Mouse (Mus musculus) CH12.LX (cell line): Measurements from ENCODE around the gene Hist1h2bl. TPM values are rescaled to one million over a fixed set of nuclear protein-coding genes. Genes with fewer than 3 reads are reported as not detected.

Source experiments
- DNase-seq: peaks from one replicate; pipeline ENCODE4 v3.0.0-alpha.2; 2013; ENCODE audit errors: extremely low read depth
- H3K27ac ChIP-seq: 2 replicates; pipeline ENCODE4 v1.5.1; 2012; ENCODE audit warnings: low read depth, mild to moderate bottlenecking, control low read depth, moderate library complexity; ENCODE audit not compliant: insufficient read depth
- H3K27me3 ChIP-seq: replicated peaks from 2 replicates; pipeline ENCODE3; 2012; ENCODE audit warnings: inconsistent platforms
- H3K36me3 ChIP-seq, 2 experiments: replicated peaks in 1 of 2; 2 replicates each; pipeline versions ENCODE3 to v1.6.1; 2012; ENCODE audit warnings: inconsistent platforms in 1 of 2, low read length in 1 of 2, mild to moderate bottlenecking in 1 of 2, mixed read lengths in 1 of 2, moderate library complexity in 1 of 2; ENCODE audit not compliant: control insufficient read depth in 1 of 2, insufficient read depth in 1 of 2
- H3K4me1 ChIP-seq, 2 experiments: 2 replicates each; pipeline ENCODE4 v1.6.1; 2012; ENCODE audit warnings: inconsistent platforms in 1 of 2, moderate library complexity in 1 of 2; ENCODE audit not compliant: insufficient read depth in 2 of 2, control insufficient read depth in 1 of 2
- H3K4me2 ChIP-seq: 2 replicates; pipeline ENCODE4 v1.6.1; 2012; ENCODE audit warnings: low read depth, mild to moderate bottlenecking, control low read depth; ENCODE audit not compliant: poor library complexity, insufficient read depth, severe bottlenecking
- H3K4me3 ChIP-seq, 3 experiments: fragments of 150-350 bp in 1 of 3; sonication (generic) in 1 of 3; replicated peaks in 1 of 3; 2 replicates each; pipeline versions ENCODE3 to v1.5.1; 2011 to 2012; ENCODE audit warnings: low read depth in 2 of 3, low read length in 2 of 3, mild to moderate bottlenecking in 2 of 3, moderate library complexity in 2 of 3, control low read depth in 1 of 3, improper control_type of control experiment in 1 of 3, inconsistent platforms in 1 of 3, mixed read lengths in 1 of 3; ENCODE audit not compliant: poor library complexity in 1 of 3
- H3K79me2 ChIP-seq: replicated peaks from 2 replicates; pipeline ENCODE4 v1.6.1; 2012; ENCODE audit warnings: mild to moderate bottlenecking, moderate library complexity; ENCODE audit not compliant: control insufficient read depth, poor library complexity, insufficient read depth, severe bottlenecking; ENCODE audit errors: extremely low read depth
- H3K9ac ChIP-seq: 2 replicates; pipeline ENCODE4 v1.6.1; 2012; ENCODE audit warnings: low read depth, mild to moderate bottlenecking, control low read depth, moderate library complexity; ENCODE audit not compliant: insufficient read depth
- H3K9me3 ChIP-seq: replicated peaks from 2 replicates; pipeline ENCODE3; 2012; ENCODE audit warnings: low read length, inconsistent platforms, mixed read lengths
- E2F4 ChIP-seq: IDR thresholded peaks from 2 replicates; pipeline ENCODE4 v1.6.1; 2011; ENCODE audit warnings: low read depth, low read length, improper control_type of control experiment; ENCODE audit not compliant: insufficient replicate concordance
- ELF1 ChIP-seq: IDR thresholded peaks from 2 replicates; pipeline ENCODE4 v1.6.1; 2014; ENCODE audit warnings: low read depth, mild to moderate bottlenecking, inconsistent platforms, low read length, improper control_type of control experiment
- GABPA ChIP-seq: IDR thresholded peaks from 2 replicates; pipeline ENCODE4 v1.6.1; 2012; ENCODE audit warnings: low read depth, low read length, improper control_type of control experiment, inconsistent platforms; ENCODE audit not compliant: insufficient replicate concordance
- HCFC1 ChIP-seq: IDR thresholded peaks from 2 replicates; pipeline ENCODE4 v1.6.1; 2012; ENCODE audit warnings: low read depth, mild to moderate bottlenecking, inconsistent platforms, low read length, improper control_type of control experiment
- JUN ChIP-seq: IDR thresholded peaks from 2 replicates; pipeline ENCODE4 v1.6.1; 2011; ENCODE audit warnings: low read depth, mild to moderate bottlenecking, low read length, improper control_type of control experiment, moderate library complexity; ENCODE audit not compliant: insufficient read depth
- KAT2A ChIP-seq: IDR thresholded peaks from 2 replicates; pipeline ENCODE4 v1.6.1; 2012; ENCODE audit warnings: low read length, improper control_type of control experiment, inconsistent platforms; ENCODE audit not compliant: insufficient replicate concordance
- MAFK ChIP-seq: IDR thresholded peaks from 2 replicates; pipeline ENCODE4 v1.6.1; 2011; ENCODE audit warnings: low read length, improper control_type of control experiment; ENCODE audit not compliant: insufficient replicate concordance
- MAX ChIP-seq: IDR thresholded peaks from 2 replicates; pipeline ENCODE4 v1.6.1; 2011; ENCODE audit warnings: low read length, improper control_type of control experiment
- MAZ ChIP-seq: IDR thresholded peaks from 2 replicates; pipeline ENCODE4 v1.6.1; 2012; ENCODE audit warnings: low read depth, mild to moderate bottlenecking, inconsistent platforms, low read length, improper control_type of control experiment, moderate library complexity
- PAX5 ChIP-seq: IDR thresholded peaks from 2 replicates; pipeline ENCODE4 v1.6.1; 2012; ENCODE audit warnings: low read length, inconsistent platforms, mixed read lengths
- RCOR1 ChIP-seq: conservative IDR thresholded peaks from 2 replicates; pipeline ENCODE4 v1.6.1; 2012; ENCODE audit warnings: low read depth, mild to moderate bottlenecking, inconsistent platforms, low read length, improper control_type of control experiment
- TBP ChIP-seq: conservative IDR thresholded peaks from 2 replicates; pipeline ENCODE4 v1.6.1; 2011; ENCODE audit warnings: low read depth, low read length, improper control_type of control experiment
- TCF12 ChIP-seq: IDR thresholded peaks from 2 replicates; pipeline ENCODE4 v1.6.1; 2014; ENCODE audit warnings: low read depth, mild to moderate bottlenecking, inconsistent platforms, low read length, improper control_type of control experiment
- ZMIZ1 ChIP-seq: IDR thresholded peaks from 2 replicates; pipeline ENCODE4 v1.6.1; 2012; ENCODE audit warnings: low read depth, mild to moderate bottlenecking, inconsistent platforms, low read length, improper control_type of control experiment
- dilution Hi-C: fragments of 300-500 bp; cut with MboI; formaldehyde crosslinking; loops from 2 replicates; pipeline ENCODE4 v1.14.3; 2020; ENCODE audit warnings: low sequenced_read_pairs; ENCODE audit not compliant: extremely low pct_unique_long_range_greater_than_20kb, extremely low pct_ligation_motif_present
- in situ Hi-C: fragments of 300-500 bp; cut with MboI; formaldehyde crosslinking; loops from 3 replicates; pipeline ENCODE4 v1.14.3; 2019; ENCODE audit warnings: low sequenced_read_pairs, low pct_ligation_motif_present, low pct_unique_long_range_greater_than_20kb, mixed read lengths
- polyA plus RNA-seq: library from polyadenylated mRNA; unstranded; fragments of >175 nt; gene quantifications from 2 replicates; pipeline ENCODE4 v1.2.1, GENCODE M21; 2012; ENCODE audit warnings: low read depth; ENCODE audit not compliant: insufficient read length
- total RNA-seq, 2 experiments: library from RNA; depleted of rRNA; stranded (reverse); fragments of 300-350 nt in 1 of 2; fragments of >200 nt in 1 of 2; gene quantifications; 2 replicates each; pipeline ENCODE4 v1.2.3; 2012 to 2014

Hist1h2bl gene
- total and polyA plus RNA-seq, 3 experiments, result 1.7 to 897 (median 18.1) TPM

- TF ChIP-seq MAFK, result peak; percentile 96
- TF ChIP-seq MAX, result no peak
Observed at GRCm38 (mm10) chr13:21706669-21707068, 9.3 kb downstream of the Hist1h2bl start.

DNA sequence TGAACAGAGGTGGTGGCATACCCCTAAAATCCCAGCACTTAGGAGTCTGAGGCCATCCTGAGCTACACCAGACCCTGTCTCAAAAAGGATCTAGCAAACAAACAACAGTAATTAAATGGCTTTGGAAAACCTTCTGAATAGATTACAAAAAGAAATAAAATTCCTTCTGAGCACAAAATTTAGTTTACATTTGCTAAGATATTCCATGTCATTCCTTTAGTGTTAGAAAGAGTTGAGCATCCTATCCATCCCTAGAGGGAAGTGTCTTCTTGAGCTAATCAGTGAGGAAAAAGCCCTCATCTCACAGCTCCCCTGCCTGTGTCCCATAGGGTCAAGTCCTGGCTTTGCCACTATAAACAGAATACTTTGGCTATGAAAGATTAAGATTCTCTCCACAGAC, 18.1 kb downstream of the Hist1h2bl start, which contains the start of gene Olfr1359:
Olfr1359 (plus strand) TSS at position 301 of the 400 bp plus-strand sequence.
- H3K36me3 ChIP-seq, result no peaks in the 10 kb centered on the region
- in situ Hi-C loops (no loop called here), dilution Hi-C loops (no loop called here)
- H3K9ac ChIP-seq, result no peak within 1 kb of the TSS
- peaks cover 0 to 8% of the 10 kb centered on the region in 2 experiments; a peak in 1 of 4 replicates for H3K4me1 ChIP-seq
- no peak within 1 kb of the TSS for H3K4me2 ChIP-seq
- H3K79me2 ChIP-seq, result no peaks in the 10 kb centered on the region
- no peak for DNase-seq
- no peak within 1 kb of the TSS for H3K27ac ChIP-seq
- H3K9me3 ChIP-seq, result no peaks in the 10 kb centered on the region
- TF ChIP-seq ZMIZ1 (no peak), PAX5 (no peak), TBP (no peak), RCOR1 (no peak), HCFC1 (no peak)
- no peaks in the 10 kb centered on the region for H3K27me3 ChIP-seq
- H3K4me3 ChIP-seq, result no peak within 1 kb of the TSS

More at GRCm38 (mm10) chr13:21706669-21707068, 9.3 kb downstream of the Hist1h2bl start:
- DNase-seq, result no peak
- in situ Hi-C loops (loop anchor here (25.0 kb wide), 2 partner anchors 231 to 319 kb away; partner anchors contain the start of gene Zfp184), dilution Hi-C loops (no loop called here)
- Histone ChIP-seq H3K79me2 (no peaks in the 10 kb centered on the region), H3K4me2 (no peak overlapping the region), H3K4me3 (no peak overlapping the region), H3K9ac (no peak overlapping the region), H3K27me3 (no peaks in the 10 kb centered on the region), H3K9me3 (no peaks in the 10 kb centered on the region), H3K4me1 (peaks cover 8 to 11% of the 10 kb centered on the region in 2 experiments; a peak in 3 of 4 replicates), H3K27ac (no peak overlapping the region), H3K36me3 (no peaks in the 10 kb centered on the region)

DNA sequence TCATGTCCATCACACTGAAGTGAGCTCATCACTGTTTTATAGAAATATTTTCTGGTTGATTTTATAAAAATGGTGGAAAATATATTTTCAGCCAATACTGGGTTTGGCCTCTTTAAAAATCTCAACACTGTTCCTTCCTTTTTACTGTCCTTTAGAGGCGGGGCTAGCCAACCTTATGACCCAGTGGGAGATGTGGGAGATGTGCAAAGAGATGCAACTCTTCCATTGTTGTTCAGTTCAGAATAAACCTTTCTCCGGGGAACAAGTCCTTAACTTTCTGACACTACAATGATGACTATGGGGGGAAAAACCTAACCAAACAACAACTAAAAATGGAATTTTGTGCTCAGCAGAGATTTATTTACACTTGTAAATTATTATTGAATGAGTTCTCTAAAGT, 38.6 kb downstream of the Hist1h2bl start, which contains the start of gene Olfr1360:
Olfr1360 (minus strand) TSS at position 101 of the 400 bp plus-strand sequence.
- no peak for TF ChIP-seq MAZ
- TF ChIP-seq GABPA, result no peak
- no peak for TF ChIP-seq E2F4
- no peak for TF ChIP-seq ELF1
- TF ChIP-seq TCF12, result no peak
- TF ChIP-seq JUN, result no peak
- TF ChIP-seq KAT2A, result no peak
- DNase-seq, result no peak
- Histone ChIP-seq H3K4me1 (no peaks in the 10 kb centered on the region), H3K27me3 (no peaks in the 10 kb centered on the region), H3K4me3 (no peak within 1 kb of the TSS), H3K4me2 (no peak within 1 kb of the TSS), H3K9me3 (no peaks in the 10 kb centered on the region), H3K27ac (no peak within 1 kb of the TSS), H3K79me2 (no peaks in the 10 kb centered on the region), H3K9ac (no peak within 1 kb of the TSS), H3K36me3 (no peaks in the 10 kb centered on the region)
- dilution Hi-C loops, result no loop called here
- in situ Hi-C loops, result no loop called here

Other genes starting within 250 kb of the Hist1h2bl start
Only the 20 nearest of the 32 such genes appear.
- gene Olfr1362, start 102.1 kb downstream of the Hist1h2bl start, total RNA-seq (2012; rRNA removed), result not detected in 2 replicates
- gene Olfr1362, start 102.1 kb downstream of the Hist1h2bl start, total RNA-seq (2014; rRNA removed), result not detected in 2 replicates
- gene Olfr1362, start 102.1 kb downstream of the Hist1h2bl start, polyA plus RNA-seq, result not detected in 2 replicates
- 1.0 and 1.4 TPM in 2 replicates for gene Olfr11, start 73.6 kb downstream of the Hist1h2bl start, total RNA-seq (2012; rRNA removed)
- 0.34 and 0.70 TPM in 2 replicates for gene Olfr11, start 73.6 kb downstream of the Hist1h2bl start, total RNA-seq (2014; rRNA removed)
- 0.23 and 1.3 TPM in 2 replicates for gene Olfr11, start 73.6 kb downstream of the Hist1h2bl start, polyA plus RNA-seq
- not detected in 2 replicates for gene Olfr1361, start 52.8 kb downstream of the Hist1h2bl start, total RNA-seq (2012; rRNA removed)
- not detected in 2 replicates for gene Olfr1361, start 52.8 kb downstream of the Hist1h2bl start, total RNA-seq (2014; rRNA removed)
- not detected in 2 replicates for gene Olfr1361, start 52.8 kb downstream of the Hist1h2bl start, polyA plus RNA-seq
- gene Olfr1360, start 38.7 kb downstream of the Hist1h2bl start, total RNA-seq (2012; rRNA removed), result not detected in 2 replicates
- not detected in 2 replicates for gene Olfr1360, start 38.7 kb downstream of the Hist1h2bl start, total RNA-seq (2014; rRNA removed)
- gene Olfr1360, start 38.7 kb downstream of the Hist1h2bl start, polyA plus RNA-seq, result not detected in 2 replicates
- not detected in 2 replicates for gene Olfr1359, start 18.0 kb downstream of the Hist1h2bl start, total RNA-seq (2012; rRNA removed)
- not detected in 2 replicates for gene Olfr1359, start 18.0 kb downstream of the Hist1h2bl start, total RNA-seq (2014; rRNA removed)
- gene Olfr1359, start 18.0 kb downstream of the Hist1h2bl start, polyA plus RNA-seq, result not detected in 2 replicates
- 839 and 880 TPM in 2 replicates for gene Hist1h2ai, start 279 bp upstream of the Hist1h2bl start, total RNA-seq (2012; rRNA removed)
- gene Hist1h2ai, start 279 bp upstream of the Hist1h2bl start, total RNA-seq (2014; rRNA removed), result 3.9 and 6.3 TPM in 2 replicates
- gene Hist1h2ai, start 279 bp upstream of the Hist1h2bl start, polyA plus RNA-seq, result not detected in 2 replicates
- 1,605 and 1,657 TPM in 2 replicates for gene Hist1h3h, start 1.5 kb upstream of the Hist1h2bl start, total RNA-seq (2012; rRNA removed)
- 18.2 and 21.7 TPM in 2 replicates for gene Hist1h3h, start 1.5 kb upstream of the Hist1h2bl start, total RNA-seq (2014; rRNA removed)
- 9.5 and 18.6 TPM in 2 replicates for gene Hist1h3h, start 1.5 kb upstream of the Hist1h2bl start, polyA plus RNA-seq
- gene Hist1h2bm, start 5.9 kb upstream of the Hist1h2bl start, total RNA-seq (2012; rRNA removed), result 1,752 and 1,804 TPM in 2 replicates
- 25.7 and 36.0 TPM in 2 replicates for gene Hist1h2bm, start 5.9 kb upstream of the Hist1h2bl start, total RNA-seq (2014; rRNA removed)
- gene Hist1h2bm, start 5.9 kb upstream of the Hist1h2bl start, polyA plus RNA-seq, result 0.87 TPM in 1 of 2 replicates, not detected in the other
- gene Hist1h4j, start 18.9 kb upstream of the Hist1h2bl start, total RNA-seq (2012; rRNA removed), result 936 and 984 TPM in 2 replicates
- 18.5 and 27.8 TPM in 2 replicates for gene Hist1h4j, start 18.9 kb upstream of the Hist1h2bl start, total RNA-seq (2014; rRNA removed)
- 1.1 and 1.8 TPM in 2 replicates for gene Hist1h4j, start 18.9 kb upstream of the Hist1h2bl start, polyA plus RNA-seq
- gene Hist1h4k, start 34.4 kb upstream of the Hist1h2bl start, total RNA-seq (2012; rRNA removed), result 3,228 and 4,319 TPM in 2 replicates
- gene Hist1h4k, start 34.4 kb upstream of the Hist1h2bl start, total RNA-seq (2014; rRNA removed), result 15.2 and 25.4 TPM in 2 replicates
- gene Hist1h4k, start 34.4 kb upstream of the Hist1h2bl start, polyA plus RNA-seq, result 5.6 and 13.2 TPM in 2 replicates
- gene Hist1h2ak, start 37.7 kb upstream of the Hist1h2bl start, total RNA-seq (2012; rRNA removed), result 1,024 and 1,125 TPM in 2 replicates
- gene Hist1h2ak, start 37.7 kb upstream of the Hist1h2bl start, total RNA-seq (2014; rRNA removed), result 7.3 and 16.6 TPM in 2 replicates
- 1.8 and 6.2 TPM in 2 replicates for gene Hist1h2ak, start 37.7 kb upstream of the Hist1h2bl start, polyA plus RNA-seq
- gene Hist1h2bn, start 38.0 kb upstream of the Hist1h2bl start, total RNA-seq (2012; rRNA removed), result 1,563 and 1,639 TPM in 2 replicates
- gene Hist1h2bn, start 38.0 kb upstream of the Hist1h2bl start, total RNA-seq (2014; rRNA removed), result 16.5 and 24.0 TPM in 2 replicates
- gene Hist1h2bn, start 38.0 kb upstream of the Hist1h2bl start, polyA plus RNA-seq, result 2.6 and 3.1 TPM in 2 replicates
- 1,032 and 1,397 TPM in 2 replicates for gene Hist1h1b, start 64.5 kb upstream of the Hist1h2bl start, total RNA-seq (2012; rRNA removed)
- 12.2 and 16.6 TPM in 2 replicates for gene Hist1h1b, start 64.5 kb upstream of the Hist1h2bl start, total RNA-seq (2014; rRNA removed)
- gene Hist1h1b, start 64.5 kb upstream of the Hist1h2bl start, polyA plus RNA-seq, result 0.71 and 1.9 TPM in 2 replicates
- gene Hist1h3i, start 67.2 kb upstream of the Hist1h2bl start, total RNA-seq (2012; rRNA removed), result 797 and 828 TPM in 2 replicates
- 7.7 and 21.2 TPM in 2 replicates for gene Hist1h3i, start 67.2 kb upstream of the Hist1h2bl start, total RNA-seq (2014; rRNA removed)
- 2.0 and 14.3 TPM in 2 replicates for gene Hist1h3i, start 67.2 kb upstream of the Hist1h2bl start, polyA plus RNA-seq
- gene Hist1h2an, start 71.1 kb upstream of the Hist1h2bl start, total RNA-seq (2012; rRNA removed), result 792 and 1,025 TPM in 2 replicates
- gene Hist1h2an, start 71.1 kb upstream of the Hist1h2bl start, total RNA-seq (2014; rRNA removed), result 3.0 and 4.7 TPM in 2 replicates
- gene Hist1h2an, start 71.1 kb upstream of the Hist1h2bl start, polyA plus RNA-seq, result 7.1 TPM in 1 of 2 replicates, not detected in the other
- 476 and 510 TPM in 2 replicates for gene Hist1h2bp, start 71.3 kb upstream of the Hist1h2bl start, total RNA-seq (2012; rRNA removed)
- 2.7 and 3.6 TPM in 2 replicates for gene Hist1h2bp, start 71.3 kb upstream of the Hist1h2bl start, total RNA-seq (2014; rRNA removed)
- gene Hist1h2bp, start 71.3 kb upstream of the Hist1h2bl start, polyA plus RNA-seq, result 0.60 and 1.3 TPM in 2 replicates
- gene Hist1h2bq, start 94.1 kb upstream of the Hist1h2bl start, total RNA-seq (2012; rRNA removed), result 1,881 and 2,257 TPM in 2 replicates
- gene Hist1h2bq, start 94.1 kb upstream of the Hist1h2bl start, total RNA-seq (2014; rRNA removed), result 17.1 and 32.4 TPM in 2 replicates
- gene Hist1h2bq, start 94.1 kb upstream of the Hist1h2bl start, polyA plus RNA-seq, result 4.1 and 4.3 TPM in 2 replicates
- gene Hist1h2ao, start 94.3 kb upstream of the Hist1h2bl start, total RNA-seq (2012; rRNA removed), result not detected in 2 replicates
- not detected in 2 replicates for gene Hist1h2ao, start 94.3 kb upstream of the Hist1h2bl start, total RNA-seq (2014; rRNA removed)
- gene Hist1h2ao, start 94.3 kb upstream of the Hist1h2bl start, polyA plus RNA-seq, result 354 and 693 TPM in 2 replicates
- 18.2 and 20.8 TPM in 2 replicates for gene Hist1h4m, start 95.6 kb upstream of the Hist1h2bl start, total RNA-seq (2012; rRNA removed)
- 1.6 TPM in 1 of 2 replicates, not detected in the other for gene Hist1h4m, start 95.6 kb upstream of the Hist1h2bl start, total RNA-seq (2014; rRNA removed)
- gene Hist1h4m, start 95.6 kb upstream of the Hist1h2bl start, polyA plus RNA-seq, result 0.70 and 12.8 TPM in 2 replicates
- 4,939 and 5,322 TPM in 2 replicates for gene Hist1h4n, start 116.1 kb upstream of the Hist1h2bl start, total RNA-seq (2012; rRNA removed)
- gene Hist1h4n, start 116.1 kb upstream of the Hist1h2bl start, total RNA-seq (2014; rRNA removed), result 90.5 and 152 TPM in 2 replicates
- 6.4 TPM in 1 of 2 replicates, not detected in the other for gene Hist1h4n, start 116.1 kb upstream of the Hist1h2bl start, polyA plus RNA-seq